Mouse (Mus musculus): ENCODE measurements at regions not wholly inside any gene's neighbourhood (a gene's known extent, or its start where the extent isn't known, plus 50 kb on each side); places are given as distances from the start of the nearest gene placed in this dataset.

DNA sequence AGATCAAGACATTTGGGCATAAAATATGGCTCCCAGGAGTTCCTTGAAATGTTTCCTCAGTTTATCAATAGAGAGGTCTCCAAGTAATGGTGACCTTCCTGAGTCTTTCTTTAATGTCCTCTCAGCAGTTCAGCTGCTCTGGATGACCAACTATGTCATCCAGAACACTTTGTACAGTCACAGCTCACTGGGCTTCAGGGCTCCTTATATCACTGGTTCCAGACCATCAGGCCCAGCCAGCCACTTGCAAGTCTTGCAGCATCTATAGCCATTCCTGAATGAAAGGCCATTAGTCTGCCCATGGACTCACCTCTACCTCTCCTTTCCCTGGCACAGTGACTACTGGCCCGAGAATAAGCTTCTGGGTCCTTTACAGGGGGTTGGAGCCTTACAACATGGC, 437.8 kb upstream of the Meis1 start:
- TF ChIP-seq POLR2A (IDR thresholded peaks at IDR 0.05; ENCODE audit: borderline replicate concordance, control insufficient read depth, low read depth, low read length) (no peak), CTCF (IDR thresholded peaks at IDR 0.05; ENCODE audit: control insufficient read depth, insufficient read depth, low read length) (no peak)
